16 mouse cellular contexts compared by ENCODE assay signal in genomic region chr13:16762326-16762725, GRCm38 (mm10).
DNase-seq lines count a peak whose midpoint lies in the region; ATAC-seq and TF ChIP-seq lines count a peak whose summit lies in the region.
"Had no signal": no experiment of that assay in that cellular context is flagged by ENCODE, and none has a peak within 500 bp of the region (broad histone marks: within the 10 kb centered on the region; RNA-seq: fewer than 3 reads in every experiment).

No protein-coding gene starts in this region.

- no peak overlapping the region for H3K9ac ChIP-seq in neural tube, embryonic 11.5 days (ENCODE audit: low read length)
- H3K9ac ChIP-seq in forebrain, embryonic 15.5 days (replicated peaks): no peak overlapping the region
- no peak overlapping the region for H3K9ac ChIP-seq in hindbrain, postnatal 0 days (replicated peaks; ENCODE audit: low read length)
- H3K9ac ChIP-seq in intestine, postnatal 0 days (ENCODE audit: low read depth, low read length): no peak overlapping the region
- H3K9ac ChIP-seq: liver, embryonic 12.5 days had no signal

- no peak overlapping the region for H3K4me3 ChIP-seq in neural tube, embryonic 11.5 days (ENCODE audit: low read depth, low read length)
- no peak overlapping the region for H3K4me3 ChIP-seq in forebrain, embryonic 15.5 days
- H3K4me3 ChIP-seq in hindbrain, postnatal 0 days (ENCODE audit: low read length): no peak overlapping the region
- no peak overlapping the region for H3K4me3 ChIP-seq in intestine, postnatal 0 days (ENCODE audit: low read depth, low read length)
- H3K4me3 ChIP-seq: erythroblast, embryonic 14.5 days; heart, embryonic 10.5 days; liver, embryonic 12.5 days had no signal

- no peaks in the 10 kb centered on the region for H3K27me3 ChIP-seq in neural tube, embryonic 11.5 days (ENCODE audit: control insufficient read depth, insufficient read depth, low read length)
- H3K27me3 ChIP-seq in forebrain, embryonic 15.5 days: no peaks in the 10 kb centered on the region
- no peaks in the 10 kb centered on the region for H3K27me3 ChIP-seq in hindbrain, postnatal 0 days (ENCODE audit: insufficient read depth, low read length)
- H3K27me3 ChIP-seq in intestine, postnatal 0 days (replicated peaks; ENCODE audit: control insufficient read depth, insufficient read depth, low read length): no peaks in the 10 kb centered on the region
- H3K27me3 ChIP-seq: liver, embryonic 12.5 days had no signal

- no peaks in the 10 kb centered on the region for H3K9me3 ChIP-seq in neural tube, embryonic 11.5 days (ENCODE audit: control insufficient read depth, low read length)
- no peaks in the 10 kb centered on the region for H3K9me3 ChIP-seq in forebrain, embryonic 15.5 days
- no peaks in the 10 kb centered on the region for H3K9me3 ChIP-seq in hindbrain, postnatal 0 days (ENCODE audit: low read length)
- no peaks in the 10 kb centered on the region for H3K9me3 ChIP-seq in intestine, postnatal 0 days (ENCODE audit: control insufficient read depth)
- H3K9me3 ChIP-seq: heart, embryonic 10.5 days; liver, embryonic 12.5 days had no signal

- 68% methylated on average over 8 of the region's 8 CpGs for WGBS in neural tube, embryonic 11.5 days
- 11% methylated on average over 8 of the region's 8 CpGs for WGBS in forebrain, embryonic 15.5 days
- 46% methylated on average over 8 of the region's 8 CpGs for WGBS in hindbrain, postnatal 0 days
- 86% methylated on average over 8 of the region's 8 CpGs for whole genome bisulfite sequencing in intestine, postnatal 0 days

- no peaks in the 10 kb centered on the region for H3K4me1 ChIP-seq in neural tube, embryonic 11.5 days (ENCODE audit: control insufficient read depth, insufficient read depth, low read length)
- H3K4me1 ChIP-seq in forebrain, embryonic 15.5 days: peaks cover 17% of the 10 kb centered on the region
- H3K4me1 ChIP-seq in hindbrain, postnatal 0 days (ENCODE audit: insufficient read depth, low read length): no peaks in the 10 kb centered on the region
- no peaks in the 10 kb centered on the region for H3K4me1 ChIP-seq in intestine, postnatal 0 days (replicated peaks; ENCODE audit: control insufficient read depth, insufficient read depth, low read length)
- H3K4me1 ChIP-seq: heart, embryonic 10.5 days; liver, embryonic 12.5 days had no signal

- ATAC-seq in neural tube, embryonic 11.5 days (ENCODE audit: insufficient read depth, low FRiP score, low TSS enrichment): peak; percentile 37
- peak; percentile 66 for ATAC-seq in forebrain, embryonic 15.5 days (replicated peaks)
- peak; percentile 63; the same call in 1 of the 2 replicates for ATAC-seq in hindbrain, postnatal 0 days
- no peak for ATAC-seq in intestine, postnatal 0 days
- ATAC-seq: CD4-positive, CD25-positive, alpha-beta regulatory T cell, adult 4 months; liver, embryonic 12.5 days had no signal

- no peak overlapping the region for H3K4me2 ChIP-seq in neural tube, embryonic 11.5 days (ENCODE audit: low read depth)
- H3K4me2 ChIP-seq in forebrain, embryonic 15.5 days (replicated peaks): no peak overlapping the region
- H3K4me2 ChIP-seq in hindbrain, postnatal 0 days (ENCODE audit: low read depth, low read length): no peak overlapping the region
- H3K4me2 ChIP-seq in intestine, postnatal 0 days (replicated peaks; ENCODE audit: low read depth): no peak overlapping the region
- H3K4me2 ChIP-seq: liver, embryonic 12.5 days had no signal

- TF ChIP-seq CTCF in hindbrain, postnatal 0 days (IDR thresholded peaks at IDR 0.05; ENCODE audit: low read depth): no peak
- TF ChIP-seq CTCF in intestine, postnatal 0 days (IDR thresholded peaks at IDR 0.05; ENCODE audit: low read depth): no peak

- no peak overlapping the region for H3K27ac ChIP-seq in neural tube, embryonic 11.5 days (ENCODE audit: low read depth, low read length)
- peak overlapping the region; percentile 82 for H3K27ac ChIP-seq in forebrain, embryonic 15.5 days (replicated peaks)
- no peak overlapping the region for H3K27ac ChIP-seq in hindbrain, postnatal 0 days
- no peak overlapping the region for H3K27ac ChIP-seq in intestine, postnatal 0 days (ENCODE audit: low read depth, low read length)
- H3K27ac ChIP-seq: heart, embryonic 10.5 days; liver, embryonic 12.5 days had no signal

- DNase-seq in neural tube, embryonic 11.5 days (ENCODE audit: low spot score): no peak
- no peak for DNase-seq in neural tube, embryonic 10.5 days (ENCODE audit: extremely low spot score, low spot score)
- peak; percentile 4 for DNase-seq in hindbrain, postnatal 0 days (ENCODE audit: low spot score)
- no peak for DNase-seq in right cerebral cortex, postnatal 4 days
- no peak for DNase-seq in thymus, postnatal 4 days
- DNase-seq: adrenal gland, postnatal 25 days; heart, postnatal 4 days; lung, postnatal 10 days; right cerebral cortex, postnatal 14 days; thymus, adult 18-20 months had no signal

- no peaks in the 10 kb centered on the region for H3K36me3 ChIP-seq in neural tube, embryonic 11.5 days (ENCODE audit: control insufficient read depth, insufficient read depth, low read length)
- H3K36me3 ChIP-seq in forebrain, embryonic 15.5 days: no peaks in the 10 kb centered on the region
- no peaks in the 10 kb centered on the region for H3K36me3 ChIP-seq in hindbrain, postnatal 0 days (ENCODE audit: insufficient read depth, low read length)
- H3K36me3 ChIP-seq in intestine, postnatal 0 days (ENCODE audit: control insufficient read depth, insufficient read depth): no peaks in the 10 kb centered on the region
- H3K36me3 ChIP-seq: heart, embryonic 10.5 days; liver, embryonic 12.5 days had no signal
